Mouse (Mus musculus) neural tube, embryonic 11.5 days (tissue): ENCODE measurements around the gene Gm49486. TPM values are rescaled to one million over a fixed set of nuclear protein-coding genes. Genes with fewer than 3 reads are reported as not detected.

Experiments
- ATAC-seq: fragments of 200-750 bp; cut with Nextera tagmentation; 2 replicates; pipeline ENCODE4 v1.8.0; 2017; ENCODE audit warnings: moderate number of reproducible peaks, mild to moderate bottlenecking, moderate TSS enrichment, moderate library complexity; ENCODE audit not compliant: insufficient read depth, low FRiP score, low TSS enrichment
- DNase-seq: peaks from one replicate; pipeline ENCODE4 v3.0.0-alpha.2; 2015; ENCODE audit warnings: low spot score
- H3K27ac ChIP-seq: fragments of 300-500 bp; sonication (generic); 2 replicates; pipeline ENCODE4 v1.5.1; 2014; ENCODE audit warnings: low read depth, mild to moderate bottlenecking, low read length
- H3K27me3 ChIP-seq: fragments of 300-500 bp; sonication (generic); 2 replicates; pipeline ENCODE4 v1.6.1; 2014; ENCODE audit warnings: mild to moderate bottlenecking, low read length, mixed read lengths; ENCODE audit not compliant: control insufficient read depth, insufficient read depth
- H3K36me3 ChIP-seq: fragments of 300-500 bp; sonication (generic); 2 replicates; pipeline ENCODE4 v1.6.1; 2014; ENCODE audit warnings: mild to moderate bottlenecking, low read length, moderate library complexity, mixed read lengths; ENCODE audit not compliant: control insufficient read depth, insufficient read depth
- H3K4me1 ChIP-seq: fragments of 300-500 bp; sonication (generic); 2 replicates; pipeline ENCODE4 v1.6.1; 2014; ENCODE audit warnings: low read length, mixed read lengths; ENCODE audit not compliant: control insufficient read depth, insufficient read depth
- H3K4me2 ChIP-seq: fragments of 300-500 bp; sonication (generic); 2 replicates; pipeline ENCODE4 v1.6.1; 2014; ENCODE audit warnings: low read depth, mild to moderate bottlenecking, moderate library complexity
- H3K4me3 ChIP-seq: fragments of 300-500 bp; sonication (generic); 2 replicates; pipeline ENCODE4 v1.5.1; 2014; ENCODE audit warnings: low read depth, low read length
- H3K9ac ChIP-seq: fragments of 300-500 bp; sonication (generic); 2 replicates; pipeline ENCODE4 v1.6.1; 2014; ENCODE audit warnings: mild to moderate bottlenecking, low read length
- H3K9me3 ChIP-seq: fragments of 300-500 bp; sonication (generic); 2 replicates; pipeline ENCODE4 v1.6.1; 2016; ENCODE audit warnings: low read length; ENCODE audit not compliant: control insufficient read depth
- WGBS: fragments of 180-500 bp; shearing (Covaris S2); extraction: QIAGEN DNeasy Blood & Tissue Kit; methylation state at CpG from one replicate; pipeline ENCODE4 v1.1.7; 2014; 5-methylcytosine and 5-hydroxymethylcytosine counted together
- polyA plus RNA-seq: library from polyadenylated mRNA; unstranded; fragments of >200 nt; fragmentation: Nextera tagmentation; extraction: Ambion mirVana; gene quantifications from 2 replicates; pipeline ENCODE4 v1.2.1, GENCODE M21; 2014

Gm49486 gene
- polyA plus RNA-seq, 1 experiment from 2014 or later, result 0.49 TPM

DNA sequence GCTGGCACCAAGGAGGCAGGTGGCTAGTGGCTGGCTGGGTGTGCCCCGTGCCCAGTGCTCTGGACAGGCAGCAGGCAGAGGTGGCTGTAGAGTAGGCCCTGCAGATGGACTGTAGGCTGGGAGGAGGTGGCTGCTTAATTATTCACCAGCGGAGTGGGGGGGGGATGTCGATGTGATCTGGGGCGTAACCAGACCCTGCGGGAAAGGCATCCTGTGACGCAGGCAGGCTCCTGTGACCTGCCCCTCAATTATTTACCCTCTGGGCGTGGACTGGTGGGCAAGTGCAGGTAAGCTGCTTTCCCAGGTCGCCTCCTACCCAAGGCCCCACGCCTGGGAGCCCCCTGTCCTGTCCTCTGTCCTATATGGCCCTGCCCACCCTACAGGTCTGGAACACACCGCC is 56.2 kb downstream of the Gm49486 start, which contains the start of gene Baiap2l2:
TSS of gene Baiap2l2 (minus strand) at position 139 of the 400 bp plus-strand sequence.
- Histone ChIP-seq H3K36me3 (no peaks in the 10 kb centered on the region), H3K9ac (no peak within 1 kb of the TSS), H3K9me3 (no peaks in the 10 kb centered on the region), H3K4me2 (no peak within 1 kb of the TSS), H3K4me1 (no peaks in the 10 kb centered on the region), H3K27me3 (no peaks in the 10 kb centered on the region), H3K4me3 (no peak within 1 kb of the TSS), H3K27ac (no peak within 1 kb of the TSS)
- WGBS, result 75% methylated on average over 10 of the region's 10 CpGs
- no peak for ATAC-seq
- no peak for DNase-seq

DNA sequence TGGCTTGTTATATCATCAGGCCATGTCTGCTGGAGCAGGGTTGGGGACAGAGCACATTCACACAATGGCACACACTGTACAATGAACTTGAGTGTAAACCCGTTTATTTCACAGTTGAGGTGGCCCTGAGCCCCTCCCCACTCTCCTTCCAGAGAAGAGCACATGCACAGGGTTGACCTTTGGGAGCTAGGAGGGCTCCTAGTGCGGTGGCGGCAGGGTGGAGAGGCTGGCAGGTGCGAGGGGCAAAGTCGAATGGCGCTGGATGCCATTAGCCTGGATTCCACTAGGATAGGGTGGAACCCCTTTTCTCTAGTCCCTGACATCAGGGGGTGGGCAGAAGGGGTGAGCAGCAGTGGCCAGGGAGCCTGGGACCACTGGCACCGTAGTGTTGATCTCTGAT is 57.0 kb downstream of the Gm49486 start:
- Histone ChIP-seq H3K9ac (no peak overlapping the region), H3K36me3 (no peaks in the 10 kb centered on the region), H3K4me2 (no peak overlapping the region), H3K27ac (no peak overlapping the region), H3K9me3 (no peaks in the 10 kb centered on the region), H3K4me3 (no peak overlapping the region), H3K4me1 (no peaks in the 10 kb centered on the region), H3K27me3 (no peaks in the 10 kb centered on the region)
- ATAC-seq (no peak), DNase-seq (no peak)
- 90% methylated on average over 7 of the region's 7 CpGs for WGBS

- 83% methylated on average over 7 of the region's 7 CpGs for WGBS
- no peak for ATAC-seq
Observed at GRCm38 (mm10) chr15:79287091-79287490, 57.9 kb downstream of the Gm49486 start.

GRCm38 (mm10) chr15:79288387-79288786 is 59.2 kb downstream of the Gm49486 start:
- no peak overlapping the region for H3K4me2 ChIP-seq
- WGBS, result 83% methylated on average over 3 of the region's 3 CpGs
- ATAC-seq, result no peak
- H3K27ac ChIP-seq, result no peak overlapping the region
- H3K9ac ChIP-seq, result no peak overlapping the region
- H3K36me3 ChIP-seq, result no peaks in the 10 kb centered on the region
- DNase-seq, result no peak
- H3K4me1 ChIP-seq, result no peaks in the 10 kb centered on the region
- no peaks in the 10 kb centered on the region for H3K27me3 ChIP-seq
- H3K4me3 ChIP-seq, result no peak overlapping the region
- H3K9me3 ChIP-seq, result no peaks in the 10 kb centered on the region

More at GRCm38 (mm10) chr15:79287091-79287490, 57.9 kb downstream of the Gm49486 start:
- no peak overlapping the region for H3K4me2 ChIP-seq
- no peaks in the 10 kb centered on the region for H3K4me1 ChIP-seq
- no peaks in the 10 kb centered on the region for H3K36me3 ChIP-seq
- H3K9me3 ChIP-seq, result no peaks in the 10 kb centered on the region
- no peak for DNase-seq
- no peak overlapping the region for H3K4me3 ChIP-seq
- H3K27ac ChIP-seq, result no peak overlapping the region
- H3K27me3 ChIP-seq, result no peaks in the 10 kb centered on the region
- no peak overlapping the region for H3K9ac ChIP-seq

GRCm38 (mm10) chr15:79289441-79289840 is 60.2 kb downstream of the Gm49486 start:
- no peak overlapping the region for H3K27ac ChIP-seq
- H3K36me3 ChIP-seq, result no peaks in the 10 kb centered on the region
- 82% methylated on average over 12 of the region's 12 CpGs for WGBS
- H3K4me3 ChIP-seq, result no peak overlapping the region
- H3K4me1 ChIP-seq, result no peaks in the 10 kb centered on the region
- no peak overlapping the region for H3K9ac ChIP-seq
- ATAC-seq (no peak), DNase-seq (no peak)
- no peaks in the 10 kb centered on the region for H3K27me3 ChIP-seq
- H3K4me2 ChIP-seq, result no peak overlapping the region
- H3K9me3 ChIP-seq, result no peaks in the 10 kb centered on the region

GRCm38 (mm10) chr15:79290340-79290739 is 61.1 kb downstream of the Gm49486 start:
- Histone ChIP-seq H3K4me2 (no peak overlapping the region), H3K36me3 (no peaks in the 10 kb centered on the region), H3K4me3 (no peak overlapping the region), H3K9me3 (no peaks in the 10 kb centered on the region), H3K27ac (no peak overlapping the region), H3K9ac (no peak overlapping the region), H3K27me3 (no peaks in the 10 kb centered on the region), H3K4me1 (no peaks in the 10 kb centered on the region)
- no peak for ATAC-seq
- WGBS, result 64% methylated on average over 3 of the region's 3 CpGs
- DNase-seq, result no peak

DNA sequence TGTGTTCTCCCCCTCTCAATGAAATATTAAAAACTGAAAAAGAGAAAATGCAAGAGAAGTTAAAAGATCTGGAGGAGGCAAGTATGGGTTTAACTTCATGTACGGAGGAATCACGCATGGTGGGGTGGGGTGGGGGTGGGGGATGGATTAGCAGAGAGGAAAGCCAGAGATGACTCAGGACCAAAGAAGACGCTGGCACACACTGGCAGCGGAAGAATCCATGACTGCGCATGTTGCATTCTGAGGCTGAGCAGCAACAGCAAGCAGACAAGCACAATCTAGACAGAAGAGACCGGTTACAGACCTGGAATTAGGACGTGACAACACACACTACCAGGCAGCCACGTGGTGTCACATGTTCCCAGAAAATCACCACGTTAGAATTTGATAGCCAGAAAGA is 63.6 kb downstream of the Gm49486 start:
- Histone ChIP-seq H3K4me2 (no peak overlapping the region), H3K9ac (no peak overlapping the region), H3K4me3 (no peak overlapping the region), H3K4me1 (no peaks in the 10 kb centered on the region), H3K9me3 (no peaks in the 10 kb centered on the region), H3K36me3 (no peaks in the 10 kb centered on the region), H3K27me3 (no peaks in the 10 kb centered on the region), H3K27ac (no peak overlapping the region)
- DNase-seq, result no peak
- ATAC-seq, result no peak
- 88% methylated on average over 9 of the region's 9 CpGs for WGBS

GRCm38 (mm10) chr15:79298553-79298952 is 69.4 kb downstream of the Gm49486 start:
- H3K4me3 ChIP-seq, result no peak overlapping the region
- H3K27ac ChIP-seq, result no peak overlapping the region
- no peak for ATAC-seq
- no peak overlapping the region for H3K9ac ChIP-seq
- no peak overlapping the region for H3K4me2 ChIP-seq
- 83% methylated on average over 6 of the region's 6 CpGs for whole genome bisulfite sequencing
- no peak for DNase-seq
- no peaks in the 10 kb centered on the region for H3K36me3 ChIP-seq
- H3K9me3 ChIP-seq, result no peaks in the 10 kb centered on the region
- H3K4me1 ChIP-seq, result no peaks in the 10 kb centered on the region
- no peaks in the 10 kb centered on the region for H3K27me3 ChIP-seq

DNA sequence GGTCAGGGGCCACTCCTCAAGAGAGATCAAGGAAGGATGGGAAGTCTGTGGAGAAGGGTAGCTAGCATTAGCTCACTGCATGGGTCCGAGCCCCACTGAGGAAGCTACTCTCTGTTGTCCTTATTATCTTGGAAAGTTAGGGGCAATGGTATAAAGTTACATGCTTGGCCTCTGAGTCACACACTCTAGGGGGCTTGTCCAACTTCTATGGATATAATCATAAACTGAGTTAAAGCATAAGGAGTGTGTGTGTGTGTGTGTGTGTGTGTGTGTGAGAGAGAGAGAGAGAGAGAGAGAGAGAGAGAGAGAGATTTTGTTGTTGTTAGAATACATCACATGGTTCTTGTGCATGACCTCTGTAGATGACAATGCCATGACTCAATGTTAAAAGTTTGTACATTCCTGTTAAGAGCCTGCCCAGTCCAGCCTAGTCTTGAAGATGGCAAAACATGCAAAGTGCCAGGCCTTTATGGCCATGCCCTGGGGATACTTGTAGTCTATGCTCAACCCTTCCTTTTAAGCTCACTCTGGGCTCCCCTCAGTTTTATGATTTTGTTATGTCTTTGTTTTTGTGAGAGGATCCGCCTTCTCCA is 70.5 kb downstream of the Gm49486 start:
- Histone ChIP-seq H3K27me3 (no peaks in the 10 kb centered on the region), H3K4me3 (no peak overlapping the region), H3K9ac (no peak overlapping the region), H3K4me2 (no peak overlapping the region), H3K4me1 (no peaks in the 10 kb centered on the region), H3K27ac (no peak overlapping the region), H3K9me3 (no peaks in the 10 kb centered on the region), H3K36me3 (no peaks in the 10 kb centered on the region)
- WGBS, result 64% methylated on average over 2 of the region's 2 CpGs
- ATAC-seq (no peak), DNase-seq (no peak)
